Mouse (Mus musculus) inflammation-experienced regulatory T-cells, adult 6 months (primary cell): ENCODE data around the gene Zfp428. TPM values are rescaled to one million over a fixed set of nuclear protein-coding genes. Genes with fewer than 3 reads are reported as not detected.
A peak's percentile ranks its signal among the peaks of the same experiment; 100 is the strongest.

Experiments
- ATAC-seq: one replicate; pipeline ENCODE4 v1.8.0; 2017
- polyA plus RNA-seq, 3 experiments: library from polyadenylated mRNA; unstranded; fragments of 100-300 nt; shearing (Covaris generic); gene quantifications; one replicate each; pipeline ENCODE4 v1.2.1; 2017

The Zfp428 gene
- polyA plus RNA-seq = under 1 TPM in 1 of 3 experiments, not detected in 2; 0.33 TPM

DNA sequence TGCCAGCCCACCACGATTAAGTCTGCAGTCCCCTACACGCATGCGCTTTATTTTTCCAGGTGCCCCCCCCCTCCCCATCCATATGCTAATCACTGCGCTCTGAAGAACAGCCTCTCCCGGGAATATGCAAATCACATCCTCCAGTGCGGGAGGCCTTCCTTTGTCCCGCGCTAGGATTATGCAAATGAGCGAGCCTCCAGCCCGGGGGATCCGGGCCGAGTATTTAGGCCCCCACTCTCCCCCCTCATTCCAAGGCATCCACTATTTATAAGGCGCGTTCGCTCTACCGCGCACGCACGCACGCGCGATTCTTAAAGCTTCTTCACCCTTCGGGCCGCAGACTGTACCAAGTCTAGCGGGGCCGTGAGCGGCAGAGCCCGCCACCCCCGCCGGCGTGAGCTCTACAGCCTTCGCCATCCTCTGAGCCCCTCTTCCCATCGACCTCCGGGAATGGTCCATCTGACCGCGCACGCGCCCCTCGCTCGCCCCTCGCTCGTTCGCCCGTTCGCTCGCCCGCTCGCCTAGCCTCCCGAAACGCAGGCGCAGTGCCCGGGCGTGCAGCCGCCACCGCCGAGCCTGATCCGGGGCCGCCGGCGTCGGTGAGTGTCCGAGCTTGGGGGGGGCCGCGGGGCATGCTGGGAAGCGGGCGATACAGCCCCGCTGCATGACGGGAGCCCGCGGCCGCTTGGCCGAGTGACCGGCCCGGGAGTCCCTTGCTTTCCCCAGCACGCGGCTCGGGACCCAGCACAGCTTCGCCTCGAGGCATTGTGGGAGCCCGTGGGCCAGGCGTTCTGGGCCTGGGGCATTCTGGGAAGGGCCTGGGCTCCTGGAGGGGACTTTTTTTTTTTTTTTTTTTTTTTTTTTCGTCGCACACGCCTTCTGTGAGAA, at the start of gene Zfp428:
TSS of gene Zfp428 (plus strand) at position 169 of the 888 bp plus-strand sequence.
- ATAC-seq = peak; percentile 49

DNA sequence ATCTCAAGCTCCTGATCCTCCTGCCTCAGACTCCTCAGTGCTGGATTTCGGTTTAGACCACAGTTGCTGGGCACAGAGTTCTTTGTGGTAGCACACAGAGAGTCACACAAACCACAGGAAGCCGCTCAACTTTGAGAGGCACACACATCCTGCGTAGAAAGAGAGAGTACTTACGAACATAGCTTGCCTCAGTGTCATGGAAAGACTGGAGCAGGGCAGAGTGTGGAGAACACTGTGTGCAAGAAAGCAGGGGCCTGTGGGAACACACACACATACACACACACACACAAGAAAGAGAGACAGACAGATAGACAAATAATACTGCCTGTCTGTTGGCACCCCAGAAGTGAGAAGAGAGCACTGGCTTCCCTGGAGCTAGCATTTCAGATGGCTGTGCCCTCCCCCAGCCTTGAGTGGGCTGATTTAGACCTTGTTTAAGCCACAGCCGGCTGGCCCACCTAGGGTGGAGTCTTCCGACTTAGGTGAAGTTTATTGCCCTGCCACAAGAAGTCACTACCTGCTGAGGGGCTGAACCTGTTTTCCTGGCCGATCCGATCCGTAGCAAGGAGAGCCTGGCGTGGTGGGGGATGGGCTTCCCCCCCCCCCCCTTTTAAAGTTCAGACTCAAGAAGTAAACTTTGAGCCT, 49.0 kb upstream of the Zfp428 start:
- peak; percentile 99 for ATAC-seq

GRCm38 (mm10) chr7:24459440-24459839, 47.4 kb upstream of the Zfp428 start:
- no peak for ATAC-seq

DNA sequence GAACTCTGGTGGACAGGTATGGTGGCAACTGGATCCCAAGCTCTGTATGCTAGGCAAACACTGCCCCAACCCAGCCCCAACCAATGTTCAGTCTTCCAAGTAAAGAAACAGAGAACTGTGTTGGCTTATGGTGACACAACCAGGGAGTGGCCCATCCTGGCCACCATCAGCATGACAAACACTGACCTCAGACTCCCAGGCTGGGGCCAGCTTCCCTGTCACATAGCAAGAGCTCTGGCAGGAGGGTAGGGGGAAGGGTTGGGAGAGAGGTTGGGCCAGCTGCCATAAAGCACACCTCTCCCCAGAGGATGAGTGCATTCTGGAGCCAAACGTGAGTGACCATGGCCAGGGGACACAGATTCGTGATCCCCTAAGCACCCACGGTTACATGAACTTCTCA, 47.0 kb upstream of the Zfp428 start:
- no peak for ATAC-seq

DNA sequence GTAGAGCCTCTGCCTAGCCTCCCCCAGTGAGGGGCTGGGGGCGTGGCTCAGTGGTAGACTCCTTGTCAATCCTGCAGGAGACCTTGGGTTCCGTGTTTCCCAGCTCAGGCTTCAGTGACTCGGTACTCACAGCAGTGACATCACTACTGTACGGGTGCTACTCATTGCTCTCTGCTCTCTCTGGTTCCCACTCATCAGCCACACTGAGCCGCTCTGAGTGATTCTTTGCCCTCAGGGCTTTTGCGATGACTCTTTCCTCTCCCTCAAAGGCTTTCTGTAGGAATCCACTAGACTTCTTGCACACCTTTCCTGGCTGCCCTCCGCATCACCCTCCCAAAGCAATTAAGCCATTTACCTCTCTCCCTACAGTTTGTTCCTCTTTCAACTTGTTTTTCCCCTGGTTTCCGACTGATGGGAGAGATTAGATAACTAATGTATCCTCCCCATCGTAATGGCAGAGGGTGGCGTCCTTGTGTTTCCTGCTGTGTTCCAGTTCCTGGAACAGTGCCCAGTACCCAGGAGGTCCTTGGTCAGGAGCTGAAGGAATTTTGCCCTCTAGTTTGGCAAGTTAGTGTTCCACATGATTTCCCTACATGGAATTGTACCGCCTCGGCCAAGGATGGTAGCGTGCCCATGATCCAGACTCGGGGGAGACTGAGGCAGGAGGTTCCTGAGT, 45.3 kb upstream of the Zfp428 start:
- ATAC-seq = no peak

- ATAC-seq = no peak
Observed at GRCm38 (mm10) chr7:24462388-24463319, 44.2 kb upstream of the Zfp428 start, which contains the start of gene Plaur. Gene Plaur (plus strand): TSS chr7:24462484.

DNA sequence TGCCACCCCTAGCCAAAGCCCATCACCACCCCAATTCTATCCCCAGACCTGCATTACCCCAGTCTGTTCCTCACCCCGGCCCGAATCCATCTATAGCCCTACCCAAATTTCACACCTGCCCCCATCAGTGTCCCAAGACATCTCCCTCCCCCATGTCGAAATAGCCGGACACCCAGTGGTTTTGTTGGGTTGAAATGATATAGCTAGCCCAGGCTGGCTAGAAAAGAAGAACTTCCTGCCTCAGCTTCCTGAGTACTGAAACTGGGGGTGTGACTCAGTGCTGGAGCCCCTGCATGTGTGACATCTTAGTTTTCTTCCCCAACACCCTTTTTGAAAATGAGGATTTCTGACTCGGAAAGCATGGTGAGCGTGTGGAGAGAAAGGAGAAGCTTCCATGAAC, 40.0 kb upstream of the Zfp428 start:
- no peak for ATAC-seq

- ATAC-seq = peak; percentile 35
Observed at GRCm38 (mm10) chr7:24467886-24468285, 38.9 kb upstream of the Zfp428 start.

GRCm38 (mm10) chr7:24469126-24469525, 37.7 kb upstream of the Zfp428 start:
- no peak for ATAC-seq

GRCm38 (mm10) chr7:24470356-24470755, 36.5 kb upstream of the Zfp428 start:
- ATAC-seq = no peak

DNA sequence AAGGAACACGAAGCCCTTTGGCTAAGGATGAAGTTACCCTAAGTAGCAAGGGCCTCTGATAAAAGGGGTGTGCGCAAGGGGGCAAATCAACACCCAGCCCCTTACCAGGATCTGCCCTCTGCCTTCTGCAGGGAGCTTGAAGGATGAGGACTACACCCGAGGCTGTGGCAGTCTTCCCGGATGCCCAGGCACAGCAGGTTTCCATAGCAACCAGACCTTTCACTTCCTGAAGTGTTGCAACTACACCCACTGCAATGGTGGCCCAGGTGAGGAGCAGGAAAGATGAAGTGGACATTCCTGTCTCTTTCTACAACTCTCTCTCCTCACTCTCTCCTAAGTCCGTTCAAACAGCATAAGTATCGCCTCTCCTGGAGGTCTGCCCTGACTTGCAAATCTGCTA, 34.4 kb upstream of the Zfp428 start:
- ATAC-seq = no peak

- no peak for ATAC-seq
Observed at GRCm38 (mm10) chr7:24472937-24473336, 33.9 kb upstream of the Zfp428 start.

DNA sequence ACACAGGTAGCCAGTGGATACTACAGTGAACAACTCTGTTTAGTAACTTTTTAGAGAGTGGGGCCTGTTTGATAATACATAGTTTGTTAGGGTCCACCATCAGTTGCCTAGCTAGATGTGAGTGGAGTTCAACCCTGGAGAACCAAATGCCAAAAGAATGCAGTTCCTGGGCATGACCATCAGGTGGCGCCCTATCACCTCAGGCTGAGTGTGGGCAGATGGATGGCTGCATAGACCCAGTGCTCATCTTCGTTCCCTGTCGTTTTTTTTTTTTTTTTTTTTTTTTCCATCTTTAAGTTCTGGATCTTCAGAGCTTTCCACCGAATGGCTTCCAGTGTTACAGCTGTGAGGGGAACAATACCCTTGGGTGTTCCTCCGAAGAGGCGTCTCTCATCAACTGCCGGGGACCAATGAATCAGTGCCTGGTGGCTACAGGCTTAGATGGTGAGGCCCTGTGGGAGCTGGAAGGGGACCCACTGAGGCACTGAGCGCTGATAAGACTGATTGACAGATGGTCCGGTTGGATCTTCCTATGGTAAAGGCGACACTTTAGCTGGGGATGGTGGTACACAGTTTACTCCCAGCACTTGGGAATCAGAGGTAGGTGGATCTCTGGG, 32.8 kb upstream of the Zfp428 start:
- ATAC-seq = peak; percentile 72

DNA sequence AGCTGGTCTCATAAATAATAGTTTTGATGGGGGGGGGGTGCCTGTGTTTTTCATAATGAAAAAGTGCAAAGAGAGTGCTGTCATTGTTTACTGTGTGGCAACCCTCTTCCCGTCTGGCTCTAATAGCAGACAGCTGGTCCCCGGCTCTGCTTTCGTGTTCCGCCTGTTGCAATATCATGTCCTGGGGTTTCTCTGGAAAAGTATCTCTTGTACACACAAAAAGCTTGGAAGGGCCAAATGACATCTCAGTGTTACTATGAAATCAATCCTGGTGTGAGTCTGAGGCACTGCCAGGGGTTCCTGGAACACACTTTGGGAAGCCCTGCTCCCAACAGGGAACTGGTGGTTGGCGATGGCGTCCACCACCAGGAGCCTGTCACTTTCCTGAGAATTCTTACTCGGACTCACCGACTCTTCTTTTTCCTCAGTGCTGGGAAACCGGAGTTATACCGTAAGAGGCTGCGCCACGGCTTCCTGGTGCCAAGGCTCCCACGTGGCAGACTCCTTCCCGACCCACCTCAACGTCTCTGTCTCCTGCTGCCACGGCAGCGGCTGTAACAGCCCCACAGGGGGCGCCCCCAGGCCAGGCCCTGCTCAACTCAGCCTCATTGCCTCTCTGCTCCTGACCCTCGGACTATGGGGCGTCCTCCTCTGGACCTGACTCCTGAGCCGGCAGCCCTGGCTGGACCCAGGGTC, 31.8 kb upstream of the Zfp428 start:
- ATAC-seq = no peak

DNA sequence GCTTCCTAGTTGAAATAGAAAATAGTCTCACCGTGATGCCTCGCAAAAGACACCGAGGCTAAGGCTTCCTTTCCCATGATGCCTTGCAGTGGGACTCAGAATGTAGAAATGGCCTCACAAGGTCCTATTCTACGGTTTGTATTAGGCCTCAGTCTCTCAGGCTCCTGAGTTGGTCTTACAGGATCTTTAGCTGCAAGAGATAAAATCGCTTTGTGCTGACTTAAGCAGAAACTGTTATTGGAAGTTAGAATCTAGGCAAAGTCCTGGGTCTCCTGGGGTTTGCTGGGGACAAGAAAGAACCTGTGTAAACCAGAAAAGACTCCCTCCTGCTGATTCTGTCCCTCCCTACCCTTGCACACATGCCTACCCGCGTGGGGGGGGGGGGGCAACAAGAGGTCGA, 30.5 kb upstream of the Zfp428 start:
- no peak for ATAC-seq

GRCm38 (mm10) chr7:24476856-24477255, 29.9 kb upstream of the Zfp428 start:
- ATAC-seq = no peak

DNA sequence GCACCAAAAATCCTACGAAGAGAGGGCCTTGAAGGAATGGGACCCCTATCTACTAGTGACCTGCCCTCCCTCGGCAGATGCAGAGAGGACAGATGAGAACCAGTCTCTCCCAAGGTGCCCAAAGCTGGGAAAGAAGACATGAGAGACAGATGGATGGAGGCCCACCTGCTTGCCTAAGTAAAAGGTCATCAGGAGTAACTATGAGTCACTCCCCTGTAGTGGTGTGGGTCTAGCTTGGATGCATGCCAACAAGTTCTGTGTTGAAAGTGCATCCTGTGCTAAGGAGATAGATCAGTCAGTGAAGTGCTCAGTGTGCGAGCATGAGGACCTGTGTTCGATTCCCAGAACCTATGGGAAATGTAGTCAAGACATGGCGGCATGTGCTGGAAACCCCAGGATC, 27.9 kb upstream of the Zfp428 start:
- no peak for ATAC-seq

GRCm38 (mm10) chr7:24479685-24480084, 27.1 kb upstream of the Zfp428 start:
- ATAC-seq = no peak

GRCm38 (mm10) chr7:24480121-24480941, 26.5 kb upstream of the Zfp428 start:
- no peak for ATAC-seq

- no peak for ATAC-seq
Observed at GRCm38 (mm10) chr7:24480986-24481473, 25.8 kb upstream of the Zfp428 start.
